ENCODE assay signal across 18 mouse cellular contexts in genomic region chr7:121533639-121534038, GRCm38 (mm10).
"Had no signal": no experiment of that assay in that cellular context is flagged by ENCODE, and none has a peak within 500 bp of the region (broad histone marks: within the 10 kb centered on the region; RNA-seq: fewer than 3 reads in every experiment).

No protein-coding gene starts in this region.

- H3K27ac ChIP-seq: kidney, postnatal 0 days; limb, embryonic 12.5 days; limb, embryonic 15.5 days; liver, embryonic 14.5 days; macrophage; midbrain, embryonic 12.5 days; midbrain, embryonic 15.5 days; neural tube, embryonic 12.5 days; neural tube, embryonic 15.5 days had no signal

- DNase-seq: kidney, adult 2 months; kidney, postnatal 25 days; liver, postnatal 0 days; lung, embryonic 14.5 days; right cerebral cortex, postnatal 25 days; thymus, adult 18-20 months; thymus, postnatal 36 days had no signal

- ATAC-seq: intestine, postnatal 0 days; liver, postnatal 0 days; lung, postnatal 0 days; midbrain, embryonic 15.5 days had no signal

- H3K4me3 ChIP-seq: limb, embryonic 12.5 days; limb, embryonic 15.5 days; midbrain, embryonic 12.5 days; midbrain, embryonic 15.5 days; neural tube, embryonic 12.5 days; neural tube, embryonic 15.5 days had no signal
